Mouse (Mus musculus): Measurements from ENCODE around the gene 1500015O10Rik.

Gene 1500015O10Rik

DNA sequence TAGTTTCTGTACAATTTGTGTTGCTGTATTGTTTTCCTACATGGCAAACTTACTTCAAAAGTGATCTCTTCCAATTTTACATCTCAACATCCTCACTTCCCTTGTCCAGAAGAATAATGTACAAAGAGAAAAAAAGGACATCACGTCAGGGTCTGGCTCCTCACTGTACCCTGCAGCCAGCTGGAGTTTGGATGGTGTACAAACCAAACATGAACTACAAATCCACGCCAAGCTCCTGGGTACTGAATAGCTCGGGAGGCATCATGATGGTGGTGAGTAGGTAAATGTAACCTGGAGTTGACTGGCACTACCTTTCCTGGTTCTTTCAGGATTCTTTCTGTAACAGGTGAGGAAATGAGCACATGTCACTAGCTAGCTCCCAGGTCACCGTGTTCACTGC, 43.7 kb downstream of the 1500015O10Rik start:
- DNase-seq (ENCODE audit: low spot score): no peak

DNA sequence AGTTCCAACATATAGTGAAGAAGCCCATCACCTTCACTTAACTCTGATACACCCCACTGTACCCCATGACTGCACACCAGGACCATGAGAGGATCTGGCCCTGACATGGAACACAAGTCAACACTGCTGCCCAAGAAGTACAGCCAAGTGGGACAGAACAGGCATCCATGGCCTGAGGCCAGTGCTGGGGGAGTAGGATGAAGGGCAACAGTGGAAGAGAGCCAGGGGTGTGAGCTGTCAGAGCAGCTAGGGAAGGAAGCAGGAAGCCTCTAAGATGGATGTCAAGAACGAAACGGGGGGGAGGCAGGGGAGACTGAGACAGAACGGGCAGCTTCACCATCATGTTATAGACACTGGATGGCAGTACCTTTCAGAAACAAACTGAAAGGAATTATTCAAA, 45.7 kb downstream of the 1500015O10Rik start:
- DNase-seq (ENCODE audit: low spot score): no peak

DNA sequence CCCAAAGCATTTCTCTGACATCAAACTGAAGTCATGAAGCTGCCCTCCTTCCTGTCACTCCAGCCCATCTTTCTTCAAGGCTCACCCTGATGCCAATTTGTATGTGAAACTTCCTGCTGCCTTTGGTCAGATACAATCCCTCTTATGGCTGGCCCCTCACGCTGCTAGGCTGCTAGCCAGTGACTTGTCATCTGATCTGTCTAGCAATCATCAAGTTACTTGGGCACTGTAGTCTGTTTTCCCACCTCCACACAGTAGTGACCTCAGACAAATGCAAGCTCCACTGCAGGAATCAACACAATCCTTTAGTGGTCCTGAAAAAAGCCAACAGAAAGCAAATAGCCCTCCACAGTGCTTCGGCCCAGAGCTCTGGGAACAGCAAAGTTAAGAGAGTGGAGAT, 50.8 kb downstream of the 1500015O10Rik start:
- no peak for DNase-seq (ENCODE audit: low spot score)

DNA sequence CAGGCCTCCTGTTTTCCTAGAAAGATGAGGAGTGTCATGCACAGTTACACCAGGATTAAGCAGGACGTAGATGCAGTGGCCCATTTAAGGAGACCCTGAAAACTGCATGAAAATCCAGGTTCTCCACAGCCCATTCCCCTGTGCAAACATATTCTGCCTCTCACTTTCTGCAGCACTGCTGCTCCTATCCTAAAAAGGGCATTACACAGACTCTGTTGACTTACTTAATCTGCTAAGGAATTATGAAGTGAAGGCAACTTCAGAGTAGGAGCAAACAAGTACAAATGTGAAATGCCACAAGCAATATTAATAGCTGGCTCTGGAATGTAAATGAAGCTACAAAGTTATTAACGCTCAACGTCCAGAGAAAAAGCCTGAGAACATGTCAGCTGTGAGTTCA, 51.3 kb downstream of the 1500015O10Rik start:
- no peak for DNase-seq (ENCODE audit: low spot score)

DNA sequence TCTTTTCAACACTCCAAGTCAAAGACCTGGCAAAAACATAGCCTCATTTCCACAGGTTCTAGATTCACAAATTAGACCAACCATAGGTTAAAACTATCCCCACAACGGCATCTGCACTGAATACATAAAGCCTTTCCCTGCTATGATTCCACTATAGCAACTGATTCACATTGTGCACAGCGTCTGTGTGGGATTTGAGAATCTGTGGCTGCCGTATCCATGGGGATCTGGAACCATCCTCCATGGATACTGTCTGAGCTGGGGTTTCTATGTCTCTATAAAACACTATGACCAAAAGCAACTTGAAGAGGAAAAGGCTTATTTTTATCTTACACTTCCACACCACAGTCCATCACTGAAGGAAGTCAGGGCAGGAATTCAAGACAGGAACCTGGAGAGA, 52.3 kb downstream of the 1500015O10Rik start:
- DNase-seq (ENCODE audit: low spot score): peak; percentile 20

DNA sequence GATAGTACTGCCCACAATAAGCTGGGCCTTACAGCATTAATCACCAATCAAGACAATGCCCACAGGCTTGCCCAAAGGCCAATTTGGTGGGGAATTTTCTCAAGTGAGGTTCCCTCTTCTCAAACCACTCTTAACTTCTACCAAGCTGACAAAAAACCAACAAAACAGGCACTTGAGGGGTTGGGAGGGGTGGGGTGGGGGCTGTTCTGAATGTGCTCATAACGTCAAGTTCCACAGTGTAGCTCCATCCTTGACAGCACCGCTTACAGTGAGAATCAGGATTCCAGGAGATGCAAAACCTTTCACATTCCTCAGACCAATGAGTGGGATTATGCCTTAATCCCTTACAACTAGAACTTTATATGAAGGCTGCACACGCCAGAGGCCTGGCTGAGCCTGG, 52.8 kb downstream of the 1500015O10Rik start:
- DNase-seq (ENCODE audit: low spot score): no peak

DNA sequence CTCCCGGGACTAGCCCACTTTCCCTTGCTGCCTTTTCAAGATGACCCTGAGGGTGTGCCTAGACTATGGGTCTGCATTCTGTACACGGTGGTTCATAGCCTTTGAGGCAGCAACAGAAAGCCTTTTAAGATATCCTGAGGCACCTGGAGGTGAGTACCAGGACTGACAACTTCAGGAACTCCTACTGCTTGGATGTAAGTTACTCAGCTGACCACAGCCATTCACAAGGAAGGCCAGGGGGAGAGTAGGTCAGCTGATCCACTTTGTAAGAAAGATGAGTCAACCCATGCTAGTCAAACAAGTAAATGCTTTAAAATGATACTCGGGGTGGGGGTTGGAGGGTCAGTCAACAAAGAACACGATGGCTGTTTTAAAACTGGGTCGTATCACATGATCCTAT, 54.9 kb downstream of the 1500015O10Rik start:
- no peak for DNase-seq (ENCODE audit: low spot score)

DNA sequence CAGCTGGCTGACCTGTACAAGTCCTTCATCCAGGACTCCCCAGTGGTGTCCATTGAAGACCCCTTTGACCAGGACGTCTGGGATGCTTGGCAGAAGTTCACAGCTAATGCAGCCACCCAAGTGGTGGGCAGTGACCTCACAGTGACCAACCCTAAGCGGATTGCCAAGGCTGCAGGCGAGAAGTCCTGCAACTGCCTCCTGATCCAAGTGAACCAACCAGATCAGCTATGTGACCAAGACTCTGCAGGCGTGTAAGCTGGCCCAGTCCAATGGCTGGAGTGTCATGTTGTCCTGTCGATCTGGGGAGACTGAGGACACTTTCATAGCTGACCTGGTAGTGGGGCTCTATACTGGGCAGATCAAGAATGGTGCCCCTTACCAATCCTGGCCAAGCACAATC, 56.3 kb downstream of the 1500015O10Rik start:
- no peak for DNase-seq (ENCODE audit: low spot score)

DNA sequence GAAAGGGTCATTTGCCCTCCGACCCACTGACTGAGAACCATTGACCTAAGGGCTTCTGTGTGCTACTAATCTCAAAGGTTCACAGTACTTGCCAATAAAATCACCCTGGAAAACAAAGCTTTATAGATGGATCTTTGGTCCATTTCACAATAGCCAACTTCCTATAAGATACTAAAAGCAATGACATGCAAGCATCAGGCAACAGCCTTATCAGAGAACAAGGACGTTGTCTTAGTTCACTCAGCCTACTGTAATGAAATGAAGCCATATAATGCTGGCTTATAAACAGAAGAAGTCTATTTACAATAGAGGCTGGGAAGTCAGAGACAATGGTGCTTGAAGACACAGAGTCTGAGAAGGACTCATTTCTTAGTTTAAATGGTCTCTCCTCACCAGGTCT, 59.4 kb downstream of the 1500015O10Rik start:
- no peak for DNase-seq (ENCODE audit: low spot score)

Data from layer of hippocampus, adult 9-10 months (tissue).